ENCODE assay signal across 13 mouse cellular contexts in genomic region chr15:12365416-12366071, GRCm38 (mm10). TPM values are rescaled to one million over a fixed set of nuclear protein-coding genes. Genes with fewer than 3 reads are reported as not detected.
DNase-seq lines count a peak whose midpoint lies in the region; ATAC-seq and TF ChIP-seq lines count a peak whose summit lies in the region.
"Had no signal": no experiment of that assay in that cellular context is flagged by ENCODE, and none has a peak within 500 bp of the region (broad histone marks: within the 10 kb centered on the region; RNA-seq: fewer than 3 reads in every experiment).

No protein-coding gene starts in this region.

- WGBS in heart, embryonic 10.5 days = 66% methylated on average over 15 of the region's 15 CpGs
- WGBS in hindbrain, embryonic 10.5 days = 78% methylated on average over 15 of the region's 15 CpGs
- 63% methylated on average over 15 of the region's 15 CpGs for WGBS in liver, embryonic 13.5 days (ENCODE audit: insufficient replicate concordance)
- WGBS in midbrain, postnatal 0 days = 72% methylated on average over 15 of the region's 15 CpGs

- H3K4me3 ChIP-seq in heart, embryonic 10.5 days = no peak overlapping the region
- H3K4me3 ChIP-seq in hindbrain, embryonic 10.5 days = no peak overlapping the region
- no peak overlapping the region for H3K4me3 ChIP-seq in liver, embryonic 13.5 days (replicated peaks)
- H3K4me3 ChIP-seq in midbrain, postnatal 0 days (ENCODE audit: low read depth, low read length) = no peak overlapping the region

- no peak for ATAC-seq in liver, embryonic 13.5 days (ENCODE audit: low read depth)
- peak; percentile 1; the same call in 1 of the 2 replicates for ATAC-seq in midbrain, postnatal 0 days (ENCODE audit: low FRiP score)
- ATAC-seq in frontal cortex, adult (ENCODE audit: low TSS enrichment) = no peak

- H3K36me3 ChIP-seq in heart, embryonic 10.5 days = peaks cover 7% of the 10 kb centered on the region; the same call in 1 of the 2 replicates
- 0 out of 2 replicates have a peak, but pooled peaks cover 3% of the 10 kb centered on the region for H3K36me3 ChIP-seq in hindbrain, embryonic 10.5 days
- H3K36me3 ChIP-seq in liver, embryonic 13.5 days = peaks cover 7% of the 10 kb centered on the region; the same call in 1 of the 2 replicates
- peaks cover 6% of the 10 kb centered on the region; the same call in 1 of the 2 replicates for H3K36me3 ChIP-seq in midbrain, postnatal 0 days (ENCODE audit: insufficient read depth, low read length)

- no peak overlapping the region for H3K9ac ChIP-seq in liver, embryonic 13.5 days
- no peak overlapping the region for H3K9ac ChIP-seq in midbrain, postnatal 0 days (replicated peaks; ENCODE audit: low read length, poor library complexity, severe bottlenecking)

- H3K27me3 ChIP-seq in heart, embryonic 10.5 days (ENCODE audit: insufficient read depth, poor library complexity, severe bottlenecking) = no peaks in the 10 kb centered on the region
- peaks cover 4% of the 10 kb centered on the region; the same call in 1 of the 2 replicates for H3K27me3 ChIP-seq in hindbrain, embryonic 10.5 days (ENCODE audit: insufficient read depth, poor library complexity, severe bottlenecking)
- H3K27me3 ChIP-seq in liver, embryonic 13.5 days = no peaks in the 10 kb centered on the region
- no peaks in the 10 kb centered on the region for H3K27me3 ChIP-seq in midbrain, postnatal 0 days (ENCODE audit: insufficient read depth, low read length)

- no peaks in the 10 kb centered on the region for H3K9me3 ChIP-seq in heart, embryonic 10.5 days
- no peaks in the 10 kb centered on the region for H3K9me3 ChIP-seq in hindbrain, embryonic 10.5 days
- H3K9me3 ChIP-seq in liver, embryonic 13.5 days (replicated peaks) = no peaks in the 10 kb centered on the region
- H3K9me3 ChIP-seq in midbrain, postnatal 0 days (ENCODE audit: low read length) = no peaks in the 10 kb centered on the region

- H3K4me2 ChIP-seq in liver, embryonic 13.5 days = no peak overlapping the region
- no peak overlapping the region for H3K4me2 ChIP-seq in midbrain, postnatal 0 days (ENCODE audit: low read depth, low read length, poor library complexity, severe bottlenecking)

- no peak for TF ChIP-seq CTCF in midbrain, postnatal 0 days (IDR thresholded peaks at IDR 0.05)

- H3K27ac ChIP-seq in heart, embryonic 10.5 days = peak overlapping the region; percentile 52
- 0 out of 2 replicates have a peak overlapping the region, but pooled peaks have one; percentile 9 for H3K27ac ChIP-seq in hindbrain, embryonic 10.5 days
- H3K27ac ChIP-seq in liver, embryonic 13.5 days = 0 out of 2 replicates have a peak overlapping the region, but pooled peaks have one; percentile 40
- peak overlapping the region; percentile 73 for H3K27ac ChIP-seq in midbrain, postnatal 0 days (ENCODE audit: low read depth, low read length)

- peaks cover 29% of the 10 kb centered on the region for H3K4me1 ChIP-seq in heart, embryonic 10.5 days
- H3K4me1 ChIP-seq in hindbrain, embryonic 10.5 days (replicated peaks) = peaks cover 31% of the 10 kb centered on the region
- peaks cover 41% of the 10 kb centered on the region for H3K4me1 ChIP-seq in liver, embryonic 13.5 days (replicated peaks)
- peaks cover 5% of the 10 kb centered on the region; the same call in 1 of the 2 replicates for H3K4me1 ChIP-seq in midbrain, postnatal 0 days (ENCODE audit: insufficient read depth, low read length)

- no peak for DNase-seq in heart, embryonic 10.5 days (ENCODE audit: low spot score)
- DNase-seq in heart, adult 18-20 months = no peak
- no peak for DNase-seq in hindbrain, embryonic 10.5 days (ENCODE audit: low spot score)
- no peak for DNase-seq in liver, embryonic 13.5 days
- no peak for DNase-seq in midbrain, postnatal 0 days (ENCODE audit: low spot score)
- no peak for DNase-seq in urinary bladder, postnatal 25 days (ENCODE audit: low spot score)
- no peak for DNase-seq in T-cell, adult 2 months (ENCODE audit: low spot score)
- DNase-seq: gastrocnemius, postnatal 25 days; kidney, adult 11 months; lung, postnatal 36 days had no signal

RNA-seq across cellular contexts. Expression of gene 1810049J17Rik, which starts 43.8 kb away (rescaled TPM):
- polyA plus RNA-seq in heart, embryonic 10.5 days (2016; fragmentation: Nextera tagmentation; extraction: Ambion mirVana) = not detected in 2 replicates
- 1 to 10 TPM; 1.1 to 1.2 TPM for total RNA-seq in heart, adult 18-20 months (2021)
- 0.76 and 1.3 TPM in 2 replicates for polyA plus RNA-seq in hindbrain, embryonic 10.5 days (2016; fragmentation: Nextera tagmentation; extraction: Ambion mirVana)
- 0.29 and 1.7 TPM in 2 replicates for polyA plus RNA-seq in liver, embryonic 13.5 days (2015; fragmentation: Nextera tagmentation; extraction: Ambion mirVana)
- total RNA-seq in midbrain, postnatal 0 days (2014; rRNA removed) = not detected in 2 replicates
- polyA plus RNA-seq in midbrain, postnatal 0 days (2015; fragmentation: Nextera tagmentation; extraction: Ambion mirVana) = 0.96 and 1.9 TPM in 2 replicates
- polyA plus RNA-seq: brain, embryonic 14.5 days; cerebellum, adult 2 months had no signal

RNA-seq across cellular contexts. Expression of gene Golph3, which starts 44.3 kb away (rescaled TPM):
- polyA plus RNA-seq in heart, embryonic 10.5 days (2016; fragmentation: Nextera tagmentation; extraction: Ambion mirVana) = 64.5 and 73.9 TPM in 2 replicates
- total RNA-seq in heart, adult 18-20 months (2021) = 10 to 100 TPM; 82.6 to 93.4 TPM
- 68.0 and 70.6 TPM in 2 replicates for polyA plus RNA-seq in hindbrain, embryonic 10.5 days (2016; fragmentation: Nextera tagmentation; extraction: Ambion mirVana)
- 51.6 and 66.2 TPM in 2 replicates for polyA plus RNA-seq in liver, embryonic 13.5 days (2015; fragmentation: Nextera tagmentation; extraction: Ambion mirVana)
- 116 and 133 TPM in 2 replicates for total RNA-seq in midbrain, postnatal 0 days (2014; rRNA removed)
- polyA plus RNA-seq in midbrain, postnatal 0 days (2015; fragmentation: Nextera tagmentation; extraction: Ambion mirVana) = 49.1 and 55.8 TPM in 2 replicates

Comparison
In these comparisons a context has a peak if more than half of its experiments do, and no peak if none do; other contexts are left out.
1. H3K27ac ChIP-seq: peak in every context shown above with its lines; median percentile 73 in midbrain, postnatal 0 days; 52 in heart, embryonic 10.5 days; 40 in liver, embryonic 13.5 days; 9 in hindbrain, embryonic 10.5 days.